Mouse (Mus musculus): ENCODE measurements around the gene Sdsl.

Sdsl gene

DNA sequence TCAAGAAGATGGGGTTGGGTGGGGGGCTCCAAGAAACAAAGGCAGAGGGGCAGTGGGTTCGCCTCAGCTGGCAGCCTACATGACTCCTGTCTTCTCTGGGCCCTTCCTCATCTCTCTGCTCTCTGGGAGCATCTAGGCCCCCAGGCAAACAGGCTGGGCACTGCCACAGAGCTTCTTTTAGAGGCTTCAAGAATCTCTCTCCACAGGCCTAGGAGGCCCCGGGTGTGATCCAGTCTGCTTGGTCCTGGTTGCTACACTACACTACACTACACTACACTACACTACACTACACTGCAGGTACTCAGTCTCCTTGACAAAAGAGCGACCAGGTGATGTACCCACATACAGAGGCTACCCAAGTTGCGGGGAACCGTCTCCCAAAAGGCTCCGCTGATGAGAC is 42.9 kb downstream of the Sdsl start:
- DNase-seq (ENCODE audit: extremely low spot score, low spot score): no peak

DNA sequence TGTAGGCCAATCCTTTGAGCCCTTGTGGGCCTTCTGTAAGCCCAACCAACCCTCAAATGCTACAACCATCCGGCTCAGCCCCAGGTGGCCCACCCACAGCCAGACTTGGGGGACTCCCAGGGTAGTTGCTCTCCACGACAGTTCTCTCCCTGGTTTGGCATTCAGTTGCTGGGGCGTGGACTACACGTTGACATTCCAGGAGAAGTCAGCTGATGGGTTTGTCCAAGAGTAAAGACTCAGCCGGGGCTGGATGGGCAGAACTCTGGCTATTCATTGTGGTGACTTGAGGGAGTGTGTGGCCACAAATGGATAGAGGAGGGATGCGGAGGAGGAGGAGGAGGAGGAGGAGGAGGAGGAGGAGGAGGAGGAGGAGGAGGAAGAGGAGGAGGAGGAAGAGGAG is 43.6 kb downstream of the Sdsl start:
- peak; percentile 37 for DNase-seq (ENCODE audit: extremely low spot score, low spot score)

DNA sequence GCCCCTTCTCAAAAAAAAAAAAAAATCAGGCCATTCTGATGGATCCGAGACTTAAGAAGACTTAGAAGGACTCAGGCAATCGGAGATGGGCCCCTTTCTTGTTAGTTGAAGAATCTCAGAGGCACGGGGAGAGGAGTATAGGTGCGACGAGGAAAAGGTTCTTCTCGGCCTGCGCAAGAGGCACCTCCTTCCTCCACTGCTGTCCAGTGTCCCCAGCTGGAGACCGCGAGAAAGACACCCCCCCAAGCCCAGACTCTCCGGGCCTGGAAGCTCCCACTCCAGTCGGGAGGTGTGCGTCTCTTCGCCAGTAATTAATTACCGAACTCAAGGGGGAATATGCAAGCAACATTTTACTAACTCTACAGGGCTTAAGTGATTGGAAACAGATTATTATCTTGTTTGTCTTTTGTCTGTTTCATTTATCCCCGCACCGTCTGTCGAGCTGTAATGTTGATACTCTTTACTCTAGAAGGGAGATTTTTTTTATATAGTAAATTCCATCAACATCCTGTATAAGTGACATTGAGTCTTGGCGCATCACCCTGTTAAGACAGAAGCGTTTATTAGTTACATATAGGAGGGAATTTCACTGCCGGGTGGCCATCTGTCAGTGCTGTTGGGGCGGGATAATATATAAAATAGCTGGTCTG is 44.3 kb downstream of the Sdsl start:
- no peak for DNase-seq (ENCODE audit: extremely low spot score, low spot score)

DNA sequence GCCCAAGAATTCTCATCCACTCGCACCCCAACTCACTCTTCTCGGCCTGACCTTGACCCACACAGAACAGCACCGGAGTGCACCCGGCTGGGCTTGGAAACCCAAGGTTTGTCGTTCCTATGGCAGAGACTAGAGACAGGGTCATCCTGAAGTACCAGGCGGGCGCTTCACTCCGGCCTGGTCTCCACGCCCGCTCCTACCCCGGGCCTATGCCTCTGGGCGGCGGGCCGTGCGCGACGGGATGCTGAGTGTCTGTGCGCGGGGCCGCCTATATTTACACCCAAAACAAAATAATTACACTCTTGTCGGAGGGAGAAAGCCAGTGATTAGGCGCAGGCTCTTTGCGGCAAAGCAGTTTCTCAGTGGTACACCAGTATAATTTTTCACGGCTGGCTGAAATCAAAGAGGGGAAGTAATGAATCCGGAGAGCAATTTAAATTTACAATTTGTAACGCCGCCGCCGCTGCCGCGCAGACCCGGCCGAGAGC is 45.1 kb downstream of the Sdsl start:
- peak; percentile 51 for DNase-seq (ENCODE audit: extremely low spot score, low spot score)

DNA sequence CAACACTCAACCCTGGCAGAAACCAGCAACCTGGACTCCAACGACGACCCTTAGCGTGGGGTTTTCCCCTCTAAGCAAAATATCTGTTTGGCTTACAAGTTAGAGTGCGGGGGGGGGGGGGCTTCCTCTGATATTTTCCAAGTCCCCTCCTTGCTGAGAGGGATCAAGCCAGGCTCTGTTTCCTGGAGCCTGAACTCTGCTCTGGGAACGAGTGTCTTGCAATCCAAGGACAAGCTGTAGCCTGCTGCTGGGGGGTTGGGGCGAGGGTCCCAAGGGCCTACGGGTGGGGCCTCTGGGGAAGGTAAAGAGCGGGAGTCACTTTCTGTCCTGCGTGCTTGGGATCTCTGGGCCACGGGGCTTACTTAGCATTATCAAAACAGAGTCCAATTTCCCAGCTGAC is 46.0 kb downstream of the Sdsl start:
- DNase-seq (ENCODE audit: extremely low spot score, low spot score): no peak

DNA sequence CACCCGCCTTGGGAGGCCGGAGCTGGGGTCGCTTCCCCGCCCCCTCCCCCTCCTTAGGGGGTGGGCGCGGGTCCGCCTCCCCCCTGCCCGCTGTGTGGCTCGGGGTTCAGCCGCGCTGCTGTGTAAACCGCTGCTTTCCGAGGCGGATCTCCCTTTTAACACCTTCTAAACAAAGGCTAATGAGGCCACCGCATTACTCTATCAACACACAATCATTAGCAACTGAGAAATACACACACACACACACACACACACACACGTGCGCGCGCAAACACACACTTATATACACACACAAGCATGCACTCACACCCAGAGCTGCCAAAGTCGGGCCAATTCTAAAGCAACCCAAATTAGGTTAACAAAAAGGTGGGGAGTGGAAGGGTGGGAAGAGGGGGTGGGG is 46.9 kb downstream of the Sdsl start:
- DNase-seq (ENCODE audit: extremely low spot score, low spot score): no peak

DNA sequence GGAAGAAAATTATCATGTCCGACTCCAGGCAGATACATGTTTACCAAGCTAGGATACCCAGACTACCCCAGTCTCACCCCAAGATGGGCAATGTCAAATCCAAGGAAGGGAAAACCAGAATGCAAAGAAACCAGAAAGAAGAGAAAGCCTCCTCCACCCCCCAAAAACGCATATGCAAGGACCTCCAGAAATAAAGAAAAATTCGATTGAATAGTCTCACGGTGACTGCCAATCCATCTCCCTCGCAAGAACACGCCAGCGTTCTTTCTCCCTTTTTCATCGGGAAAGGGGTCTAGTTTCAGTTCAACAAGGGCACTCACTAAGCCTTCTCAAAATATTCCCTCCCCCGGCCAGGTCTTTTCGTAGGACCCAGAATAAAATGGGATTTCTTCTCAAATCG is 48.0 kb downstream of the Sdsl start:
- DNase-seq (ENCODE audit: extremely low spot score, low spot score): no peak

DNA sequence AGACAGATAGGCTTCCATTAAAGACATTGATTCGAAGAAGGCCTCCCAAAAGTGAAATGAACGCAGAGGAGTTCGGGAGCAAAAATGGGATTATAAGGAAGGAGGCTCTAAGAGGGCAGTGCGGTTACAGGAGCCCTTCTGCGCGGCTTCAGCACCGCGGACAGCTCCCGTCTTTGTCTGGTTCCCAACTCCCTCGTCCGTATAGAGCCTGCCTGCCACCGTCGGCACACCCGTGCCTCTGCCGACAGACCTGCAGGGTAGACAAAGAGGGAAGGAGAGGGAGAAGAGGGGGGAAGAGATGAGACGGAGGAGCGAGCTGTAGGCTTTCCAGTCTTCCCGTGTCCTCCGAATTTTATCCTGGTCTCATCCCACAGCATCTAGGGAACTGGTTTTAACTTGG is 48.6 kb downstream of the Sdsl start:
- peak; percentile 88 for DNase-seq (ENCODE audit: extremely low spot score, low spot score)

DNA sequence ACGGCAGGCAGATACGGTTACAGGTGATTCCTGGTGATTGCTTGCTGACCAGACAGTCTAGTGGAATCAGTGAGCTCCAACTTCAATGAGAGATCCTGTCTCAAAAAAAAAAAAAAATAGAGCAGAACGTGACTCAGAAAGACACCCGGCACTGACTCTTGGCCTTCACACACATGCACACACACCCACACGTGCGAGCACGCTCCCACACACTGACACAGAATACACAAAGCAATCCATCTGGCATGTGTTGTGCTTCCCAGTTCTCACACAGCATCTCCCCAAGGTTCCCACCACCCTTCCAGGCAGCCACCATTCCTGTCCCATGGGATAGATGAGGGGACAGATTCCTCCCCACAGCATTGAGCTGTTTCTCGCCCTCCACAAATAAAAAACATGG is 52.5 kb downstream of the Sdsl start:
- no peak for DNase-seq (ENCODE audit: extremely low spot score, low spot score)

DNA sequence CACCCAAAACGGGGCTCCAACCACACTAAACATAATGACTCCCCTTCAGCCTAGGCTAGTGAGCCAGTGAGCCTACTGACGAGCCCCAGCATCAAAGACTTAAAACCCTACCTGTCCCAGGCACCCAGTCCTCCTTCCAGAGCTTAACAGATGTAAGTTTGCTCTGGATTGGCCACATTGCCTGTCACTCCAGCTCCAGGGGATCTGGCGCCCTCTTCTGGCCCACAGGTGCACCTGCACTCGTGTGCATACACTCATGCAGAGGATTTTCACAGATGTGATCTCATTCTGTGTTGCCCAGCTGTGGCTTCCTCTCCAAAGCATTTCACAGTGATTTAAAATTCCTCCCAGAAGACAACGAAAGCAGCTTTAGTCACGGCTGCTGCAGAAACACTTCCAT is 59.2 kb downstream of the Sdsl start:
- no peak for DNase-seq (ENCODE audit: extremely low spot score, low spot score)

DNA sequence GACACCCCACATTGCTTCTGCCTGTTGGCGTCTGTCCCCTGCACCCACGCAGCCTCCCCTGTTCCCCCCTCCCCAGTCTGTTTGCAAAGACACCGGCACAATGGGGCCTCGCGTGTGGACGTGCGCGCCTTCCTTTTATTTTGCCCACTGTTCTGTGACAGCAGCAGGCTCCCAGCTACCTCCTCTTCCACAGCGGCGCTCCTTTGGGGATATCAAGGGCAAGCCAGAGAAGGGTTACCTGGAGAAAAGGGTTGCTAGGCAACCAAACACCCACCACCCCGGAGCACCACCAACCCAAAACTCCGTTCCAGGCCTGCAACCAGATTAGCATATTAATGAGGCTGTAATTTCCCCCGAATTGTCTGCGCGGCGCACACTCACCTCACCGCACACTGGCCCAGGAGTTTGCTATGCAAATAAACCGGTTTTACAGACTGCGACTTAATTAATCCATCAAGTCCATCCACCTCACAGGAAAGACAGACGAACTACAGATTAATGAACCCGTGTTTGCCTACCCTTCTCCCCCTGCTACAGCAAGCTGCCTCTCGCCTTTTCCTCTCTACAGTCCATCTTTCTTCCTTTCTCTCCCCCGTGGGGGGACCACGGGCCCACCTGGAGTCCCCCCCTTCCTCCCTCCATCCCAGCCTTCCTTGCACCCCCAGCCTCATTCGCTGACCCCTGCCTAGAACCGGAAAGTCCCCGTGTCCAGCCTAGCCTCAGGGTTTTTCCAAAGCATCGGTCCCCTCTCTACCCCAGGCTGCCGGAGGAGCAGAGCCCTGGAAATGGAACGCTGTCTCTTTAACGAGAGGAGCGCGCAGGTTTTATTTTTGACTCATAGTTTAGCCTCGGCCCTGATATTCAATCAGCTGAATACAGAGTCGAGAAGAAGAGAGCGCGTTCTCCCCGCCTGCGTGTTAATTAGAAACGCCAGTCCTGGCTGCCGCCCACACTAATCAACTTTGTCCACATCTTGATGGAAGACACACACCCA is 62.9 kb downstream of the Sdsl start:
- no peak for DNase-seq (ENCODE audit: extremely low spot score, low spot score)

DNA sequence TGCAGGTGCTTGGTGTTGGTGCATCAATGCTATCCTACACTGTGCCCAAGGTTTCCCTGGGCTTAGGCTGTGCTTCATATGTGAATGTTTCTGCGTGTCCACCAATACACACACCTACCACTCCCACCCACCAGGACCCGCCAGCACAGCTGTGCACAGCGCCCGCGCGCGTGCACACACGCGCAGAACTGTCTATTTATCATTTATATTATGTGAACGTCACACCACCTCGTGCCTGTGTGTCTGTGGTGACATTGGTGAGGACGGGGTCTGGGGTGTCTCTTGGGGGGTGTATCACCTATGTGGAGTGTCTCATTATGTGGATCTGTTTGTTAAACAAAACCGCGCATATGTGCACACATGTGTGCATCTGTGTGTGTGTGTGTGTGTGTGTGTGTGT is 63.7 kb downstream of the Sdsl start:
- no peak for DNase-seq (ENCODE audit: extremely low spot score, low spot score)

All from neural tube, embryonic 10.5 days (tissue).